Mouse (Mus musculus) liver, embryonic 16.5 days (tissue): Measurements from ENCODE around the gene Bub3. TPM values are rescaled to one million over a fixed set of nuclear protein-coding genes. Genes with fewer than 3 reads are reported as not detected.
A peak's percentile ranks its signal among the peaks of the same experiment; 100 is the strongest.

Experiments
- ATAC-seq: fragments of 200-750 bp; cut with Nextera tagmentation; 2 replicates; pipeline ENCODE4 v1.8.0; 2017; ENCODE audit warnings: low read depth, mild to moderate bottlenecking, moderate number of reproducible peaks, moderate library complexity
- H3K27ac ChIP-seq: fragments of 300-500 bp; sonication (generic); 2 replicates; pipeline ENCODE4 v1.5.1; 2014; ENCODE audit warnings: mild to moderate bottlenecking, low read length
- H3K27me3 ChIP-seq: fragments of 300-500 bp; sonication (generic); 2 replicates; pipeline ENCODE4 v1.6.1; 2014; ENCODE audit warnings: low read depth, low read length, mixed read lengths; ENCODE audit not compliant: control insufficient read depth, insufficient read depth
- H3K36me3 ChIP-seq: fragments of 300-500 bp; sonication (generic); 2 replicates; pipeline ENCODE4 v1.6.1; 2014; ENCODE audit warnings: mild to moderate bottlenecking; ENCODE audit not compliant: control insufficient read depth, insufficient read depth
- H3K4me1 ChIP-seq: fragments of 300-500 bp; sonication (generic); 2 replicates; pipeline ENCODE4 v1.6.1; 2014; ENCODE audit warnings: low read depth, low read length, mixed read lengths; ENCODE audit not compliant: control insufficient read depth
- H3K4me2 ChIP-seq: fragments of 300-500 bp; sonication (generic); 2 replicates; pipeline ENCODE4 v1.6.1; 2014; ENCODE audit warnings: low read depth, low read length, mixed read lengths
- H3K4me3 ChIP-seq: fragments of 300-500 bp; sonication (generic); 2 replicates; pipeline ENCODE4 v1.5.1; 2014; ENCODE audit warnings: low read depth, mild to moderate bottlenecking, low read length
- H3K9ac ChIP-seq: fragments of 300-500 bp; sonication (generic); 2 replicates; pipeline ENCODE4 v1.6.1; 2014; ENCODE audit warnings: low read depth, low read length
- H3K9me3 ChIP-seq: fragments of 300-500 bp; sonication (generic); replicated peaks from 2 replicates; pipeline ENCODE4 v1.6.1; 2016; ENCODE audit warnings: low read length; ENCODE audit not compliant: control insufficient read depth
- WGBS: fragments of 180-500 bp; shearing (Covaris S2); extraction: QIAGEN DNeasy Blood & Tissue Kit; methylation state at CpG from one replicate; pipeline ENCODE4 v1.1.7; 2014; ENCODE audit not compliant: insufficient replicate concordance; 5-methylcytosine and 5-hydroxymethylcytosine counted together
- polyA plus RNA-seq: library from polyadenylated mRNA; unstranded; fragments of >200 nt; fragmentation: Nextera tagmentation; extraction: Ambion mirVana; gene quantifications from 2 replicates; pipeline ENCODE4 v1.2.1, GENCODE M21; 2015

Gene Bub3
- polyA plus RNA-seq = 92.4 and 100 TPM in 2 replicates

- under 1% methylated on average over 47 of the region's 51 CpGs for WGBS
- H3K4me2 ChIP-seq = peak within 1 kb of the TSS; percentile 73
- peaks cover 41% of the 10 kb centered on the region for H3K27me3 ChIP-seq
- ATAC-seq = peak; percentile 92
- no peaks in the 10 kb centered on the region for H3K9me3 ChIP-seq
- peaks cover 15% of the 10 kb centered on the region for H3K4me1 ChIP-seq
- peaks cover 29% of the 10 kb centered on the region for H3K36me3 ChIP-seq
- peak within 1 kb of the TSS; percentile 98 for H3K9ac ChIP-seq
- peak within 1 kb of the TSS; percentile 91 for H3K27ac ChIP-seq
- peak within 1 kb of the TSS; percentile 96 for H3K4me3 ChIP-seq
Observed at GRCm38 (mm10) chr7:131559986-131560696, at the start of gene Bub3. TSS of gene Bub3 (plus strand) at chr7:131560222.

- H3K4me2 ChIP-seq = no peak overlapping the region
- no peak overlapping the region for H3K9ac ChIP-seq
- no peaks in the 10 kb centered on the region for H3K36me3 ChIP-seq
- no peaks in the 10 kb centered on the region for H3K9me3 ChIP-seq
- peaks cover 72% of the 10 kb centered on the region for H3K27me3 ChIP-seq
- H3K4me1 ChIP-seq = no peaks in the 10 kb centered on the region; the same call in 1 of the 2 replicates
- no peak overlapping the region for H3K4me3 ChIP-seq
- under 1% methylated on average over 7 of the region's 7 CpGs for WGBS
- no peak overlapping the region for H3K27ac ChIP-seq
- no peak for ATAC-seq
Observed at GRCm38 (mm10) chr7:131539979-131540378, 20.0 kb upstream of the Bub3 start.

GRCm38 (mm10) chr7:131541184-131542114 lies 18.6 kb upstream of the Bub3 start:
- Histone ChIP-seq H3K4me3 (peak overlapping the region; percentile 11; the same call in 1 of the 2 replicates), H3K4me1 (no peaks in the 10 kb centered on the region; the same call in 1 of the 2 replicates), H3K36me3 (no peaks in the 10 kb centered on the region), H3K27me3 (peaks cover 87% of the 10 kb centered on the region), H3K27ac (no peak overlapping the region), H3K4me2 (no peak overlapping the region), H3K9ac (no peak overlapping the region), H3K9me3 (no peaks in the 10 kb centered on the region)
- no peak for ATAC-seq
- WGBS = 3% methylated on average over 41 of the region's 41 CpGs

- peaks cover 95% of the 10 kb centered on the region for H3K27me3 ChIP-seq
- 1% methylated on average over 55 of the region's 65 CpGs for WGBS
- H3K9ac ChIP-seq = no peak within 1 kb of the TSS
- no peak for ATAC-seq
- no peak within 1 kb of the TSS for H3K27ac ChIP-seq
- no peaks in the 10 kb centered on the region; the same call in 1 of the 2 replicates for H3K4me1 ChIP-seq
- no peaks in the 10 kb centered on the region for H3K9me3 ChIP-seq
- peak within 1 kb of the TSS; percentile 39 for H3K4me2 ChIP-seq
- peak within 1 kb of the TSS; percentile 28 for H3K4me3 ChIP-seq
- H3K36me3 ChIP-seq = no peaks in the 10 kb centered on the region
Observed at GRCm38 (mm10) chr7:131542115-131542871, 17.7 kb upstream of the Bub3 start, which contains the start of gene Hmx3. TSS of gene Hmx3 (plus strand) at chr7:131542867.

GRCm38 (mm10) chr7:131542872-131543622 lies 17.0 kb upstream of the Bub3 start:
- no peak overlapping the region for H3K27ac ChIP-seq
- no peak overlapping the region for H3K9ac ChIP-seq
- WGBS = 1% methylated on average over 63 of the region's 71 CpGs
- no peaks in the 10 kb centered on the region; the same call in 1 of the 2 replicates for H3K4me1 ChIP-seq
- peak overlapping the region; percentile 28 for H3K4me3 ChIP-seq
- ATAC-seq = no peak
- H3K9me3 ChIP-seq = no peaks in the 10 kb centered on the region
- peaks cover 99% of the 10 kb centered on the region for H3K27me3 ChIP-seq
- H3K4me2 ChIP-seq = peak overlapping the region; percentile 39
- no peaks in the 10 kb centered on the region for H3K36me3 ChIP-seq

- under 1% methylated on average over 75 of the region's 75 CpGs for WGBS
- Histone ChIP-seq H3K4me2 (peak overlapping the region; percentile 39; the same call in 1 of the 2 replicates), H3K9ac (no peak overlapping the region), H3K4me3 (peak overlapping the region; percentile 11; the same call in 1 of the 2 replicates), H3K4me1 (no peaks in the 10 kb centered on the region; the same call in 1 of the 2 replicates), H3K27ac (no peak overlapping the region), H3K27me3 (peaks cover 99% of the 10 kb centered on the region), H3K36me3 (no peaks in the 10 kb centered on the region), H3K9me3 (no peaks in the 10 kb centered on the region)
- ATAC-seq = no peak
Observed at GRCm38 (mm10) chr7:131543623-131544481, 16.2 kb upstream of the Bub3 start.

- WGBS = 1% methylated on average over 5 of the region's 5 CpGs
- H3K4me1 ChIP-seq = no peaks in the 10 kb centered on the region; the same call in 1 of the 2 replicates
- no peak overlapping the region for H3K4me3 ChIP-seq
- no peak overlapping the region for H3K27ac ChIP-seq
- H3K9me3 ChIP-seq = no peaks in the 10 kb centered on the region
- ATAC-seq = no peak
- no peak overlapping the region for H3K9ac ChIP-seq
- peaks cover 100% of the 10 kb centered on the region for H3K27me3 ChIP-seq
- H3K36me3 ChIP-seq = no peaks in the 10 kb centered on the region
- H3K4me2 ChIP-seq = no peak overlapping the region
Observed at GRCm38 (mm10) chr7:131544871-131545270, 15.2 kb upstream of the Bub3 start.
